Mouse (Mus musculus): ENCODE data around the gene Cdh12.
A peak's percentile ranks its signal among the peaks of the same experiment; 100 is the strongest.
"Not testable (repeated sequence)": the region's sequence is repeated elsewhere in the genome, so short reads cannot be mapped to it uniquely, and the experiment has no call there.

Cdh12 gene

DNA sequence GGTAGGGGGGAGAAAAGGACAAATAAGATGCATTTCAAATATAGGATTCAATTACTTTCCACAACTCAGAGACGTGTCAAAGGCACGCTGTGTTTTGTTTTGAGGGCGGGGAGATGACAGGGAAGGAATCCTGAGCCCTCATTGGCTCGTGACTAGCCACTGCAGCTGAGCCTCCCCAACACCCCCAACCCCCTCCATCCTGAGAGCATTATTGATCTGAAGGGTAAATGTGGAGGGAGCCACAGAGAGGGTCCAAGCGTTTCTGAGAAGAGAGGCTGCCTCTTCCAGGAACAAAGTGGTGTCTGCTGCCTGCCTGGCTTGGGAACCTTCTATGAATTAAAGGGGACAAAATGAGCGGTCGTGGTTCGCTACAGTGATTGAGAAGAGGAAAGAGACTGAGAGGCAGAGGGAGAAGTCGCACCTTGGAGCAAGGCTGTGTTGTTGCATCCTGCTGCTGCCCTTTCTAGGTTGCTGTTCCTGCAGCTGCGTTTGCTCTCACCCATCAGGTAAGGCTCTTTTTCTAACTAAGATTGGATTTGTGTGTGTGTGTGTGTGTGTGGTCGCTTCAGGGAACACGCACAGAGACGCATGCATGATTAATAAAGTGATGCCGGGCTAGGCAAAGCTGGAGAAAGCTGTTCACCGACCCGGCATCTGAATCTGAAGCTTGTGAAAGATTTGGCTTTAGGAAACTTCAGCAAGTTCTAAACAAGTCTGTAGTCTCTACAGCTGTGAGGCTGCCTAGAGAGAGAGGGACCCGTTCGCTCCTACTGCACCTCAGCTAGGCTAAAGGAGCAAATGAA is at the start of gene Cdh12:
Gene Cdh12 (plus strand): TSS at position 405 of the 803 bp plus-strand sequence.
- peak in 1 of 2 experiments; percentile 12 for DNase-seq (ENCODE audit: low spot score in 2 of 2)

DNA sequence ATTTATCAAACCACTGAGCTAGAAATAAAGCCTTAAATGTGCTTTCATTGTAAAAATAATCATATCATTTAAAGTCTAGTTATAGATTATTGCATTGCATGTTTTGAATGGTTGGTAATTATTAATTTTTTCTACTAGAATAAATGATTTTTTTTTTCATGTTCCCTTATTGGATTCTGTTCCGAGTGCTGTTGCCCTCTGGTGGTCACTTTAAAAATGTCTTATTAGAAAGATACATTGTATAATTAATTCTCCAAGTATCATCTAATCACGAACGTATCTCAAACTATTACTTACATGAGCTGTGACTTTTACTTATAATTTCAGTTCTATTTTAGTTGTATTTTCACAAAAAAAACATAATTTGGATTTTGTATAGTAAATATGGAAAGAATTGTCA is 45.5 kb upstream of the Cdh12 start:
- DNase-seq (ENCODE audit: low spot score in 2 of 2) = no peak

DNA sequence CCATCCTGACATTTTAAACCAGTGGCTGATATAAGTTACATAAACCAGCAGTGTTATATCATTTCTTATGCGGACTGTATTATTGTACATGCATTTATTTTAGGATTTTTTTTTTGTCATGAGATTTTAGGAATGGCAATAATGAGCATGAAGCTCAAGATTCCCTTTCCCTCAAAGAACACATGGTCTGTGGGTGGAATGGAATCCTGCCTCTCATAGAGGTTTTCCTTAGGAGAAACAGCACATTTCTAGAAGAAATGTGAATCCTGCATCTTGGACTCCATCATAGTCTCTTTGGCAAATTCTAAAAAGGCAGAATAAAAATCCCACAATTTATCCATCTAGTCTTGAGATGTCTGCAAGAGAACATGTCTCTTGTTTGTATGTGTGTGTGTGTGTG is 35.7 kb upstream of the Cdh12 start:
- no peak for DNase-seq (ENCODE audit: low spot score in 2 of 2)

DNA sequence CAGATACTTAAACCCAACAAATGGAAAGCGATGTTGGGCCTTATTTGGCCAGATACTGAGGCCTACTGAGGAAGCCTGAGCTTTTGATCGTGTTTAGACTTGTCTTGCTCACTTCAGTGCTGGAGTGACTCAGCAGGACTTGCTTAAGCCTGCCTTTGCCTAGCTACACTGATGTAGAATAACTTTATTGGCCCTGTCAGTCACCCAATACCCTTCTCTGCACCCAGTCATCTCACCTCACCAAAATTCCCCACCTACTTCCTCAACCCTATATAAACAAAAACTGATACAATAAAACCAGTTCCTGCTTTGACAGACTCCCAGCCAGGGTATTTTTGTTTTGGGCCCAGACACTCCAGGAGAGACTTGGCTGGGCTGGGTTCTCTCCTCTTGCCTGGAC is 12.7 kb upstream of the Cdh12 start:
- DNase-seq (ENCODE audit: low spot score in 2 of 2) = no peak

DNA sequence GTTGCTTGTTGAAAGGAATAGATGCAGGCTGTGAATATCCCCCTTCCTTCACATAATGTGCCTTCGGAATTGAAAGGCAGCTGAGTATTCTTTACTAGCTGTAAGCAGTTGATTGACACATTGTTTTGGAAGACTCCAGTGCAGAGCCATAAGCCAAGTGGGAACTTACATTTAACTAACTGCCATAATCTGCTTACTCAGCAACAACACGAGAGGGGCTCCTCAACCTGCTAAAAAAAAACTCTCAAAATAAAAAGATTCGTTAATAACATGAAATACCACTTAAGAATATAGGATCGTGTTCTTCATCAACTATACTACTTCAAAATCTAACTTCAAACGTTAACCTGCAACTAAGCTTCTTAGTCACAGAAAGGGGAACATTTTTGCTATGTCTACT is 1.5 kb downstream of the Cdh12 start:
- no peak for DNase-seq (ENCODE audit: low spot score in 2 of 2)

DNA sequence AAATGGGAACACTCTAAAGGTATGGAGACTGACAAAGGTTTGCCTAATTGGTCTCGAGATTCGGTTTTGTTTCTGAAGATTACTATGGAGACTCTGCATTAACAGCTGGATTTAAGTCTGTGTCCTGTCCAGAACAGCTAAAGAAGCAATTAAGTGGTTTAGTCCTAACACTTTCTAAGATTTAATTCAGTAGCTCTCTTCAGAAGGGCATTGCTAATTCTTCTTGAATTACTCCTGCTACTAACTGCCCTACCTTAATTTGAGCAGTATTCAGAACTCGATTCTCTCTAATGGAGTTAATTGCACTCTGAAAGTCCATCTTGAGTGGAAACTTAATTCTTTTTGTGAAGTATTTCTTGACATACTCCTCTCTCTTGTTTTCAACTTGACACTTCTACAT is 9.4 kb downstream of the Cdh12 start:
- no peak for DNase-seq (ENCODE audit: low spot score in 2 of 2)

DNA sequence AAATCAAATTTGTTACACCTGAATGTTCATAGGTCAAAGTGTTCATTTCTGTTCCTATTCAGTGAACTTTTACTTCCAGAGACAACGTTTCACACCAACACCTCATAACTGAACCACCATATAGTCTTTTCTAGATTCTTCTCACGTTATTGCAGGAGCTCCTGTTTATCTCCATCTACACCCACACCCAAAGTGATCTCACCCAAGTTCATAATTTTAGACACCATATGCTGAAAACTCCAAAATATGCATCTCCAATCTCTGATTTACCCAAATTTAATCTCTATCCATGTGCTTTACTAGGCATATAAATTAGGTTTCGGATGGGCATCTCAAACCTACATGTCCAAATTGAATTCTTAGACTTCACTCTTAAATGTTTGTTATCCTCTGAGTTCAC is 13.4 kb downstream of the Cdh12 start:
- DNase-seq (ENCODE audit: low spot score in 2 of 2) = no peak

DNA sequence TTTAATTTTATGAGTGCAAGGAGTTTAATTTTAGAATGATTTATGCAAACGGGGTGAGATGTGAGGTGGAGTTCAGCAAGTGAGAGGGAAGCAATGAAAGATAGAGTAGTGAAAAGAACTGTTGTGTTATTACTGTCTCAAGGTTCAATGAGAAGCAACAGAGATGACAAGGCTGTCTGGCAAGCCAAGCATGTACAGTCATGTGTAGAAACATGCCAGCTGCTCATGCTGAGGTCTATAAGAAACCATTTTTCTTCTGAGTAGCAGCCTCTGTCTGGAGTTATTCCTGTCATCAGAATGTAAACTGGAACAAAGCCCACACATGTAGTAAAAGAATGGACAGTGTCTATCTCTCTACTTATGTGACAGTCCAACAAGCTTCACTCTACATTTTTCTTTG is 14.5 kb downstream of the Cdh12 start:
- no peak for DNase-seq (ENCODE audit: low spot score in 2 of 2)

DNA sequence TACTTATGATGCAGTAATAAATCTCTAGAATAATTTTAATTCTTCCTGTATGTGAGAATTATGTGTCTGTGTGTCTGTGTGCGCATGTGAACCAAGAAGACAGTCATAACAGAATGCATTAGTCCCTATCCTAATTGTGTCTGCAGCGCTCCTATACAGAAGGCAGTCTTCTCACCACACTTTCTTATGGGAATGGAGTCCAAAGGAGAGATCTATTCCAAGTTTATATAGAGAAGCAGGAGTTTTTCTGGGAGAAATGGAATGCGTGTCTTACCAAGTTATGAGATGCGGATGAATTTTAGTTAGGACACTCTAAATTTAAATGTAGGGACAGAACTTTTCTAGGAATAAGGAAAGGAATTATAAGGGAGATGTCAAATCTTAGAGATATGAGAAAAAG is 101.9 kb downstream of the Cdh12 start:
- no peak for DNase-seq (ENCODE audit: low spot score in 2 of 2)

DNA sequence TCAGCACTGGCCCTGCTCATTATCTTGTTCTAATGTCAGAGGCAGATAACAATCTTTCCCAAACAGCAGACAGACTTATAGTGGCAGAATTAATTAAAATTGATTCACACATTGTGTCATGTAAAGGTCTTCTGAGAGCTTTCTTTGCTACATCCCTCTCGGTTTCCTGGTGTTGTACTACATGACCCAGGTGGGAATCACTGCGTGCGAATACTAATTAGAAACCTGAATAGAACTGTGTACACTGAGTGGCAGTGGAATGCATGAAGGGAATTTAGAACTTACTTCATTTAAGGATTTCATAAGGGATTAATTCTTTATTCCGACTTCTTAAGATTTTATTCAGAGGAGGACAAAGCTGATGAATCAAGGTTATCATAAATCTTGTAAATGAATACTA is 121.9 kb downstream of the Cdh12 start:
- no peak for DNase-seq (ENCODE audit: low spot score in 2 of 2)

DNA sequence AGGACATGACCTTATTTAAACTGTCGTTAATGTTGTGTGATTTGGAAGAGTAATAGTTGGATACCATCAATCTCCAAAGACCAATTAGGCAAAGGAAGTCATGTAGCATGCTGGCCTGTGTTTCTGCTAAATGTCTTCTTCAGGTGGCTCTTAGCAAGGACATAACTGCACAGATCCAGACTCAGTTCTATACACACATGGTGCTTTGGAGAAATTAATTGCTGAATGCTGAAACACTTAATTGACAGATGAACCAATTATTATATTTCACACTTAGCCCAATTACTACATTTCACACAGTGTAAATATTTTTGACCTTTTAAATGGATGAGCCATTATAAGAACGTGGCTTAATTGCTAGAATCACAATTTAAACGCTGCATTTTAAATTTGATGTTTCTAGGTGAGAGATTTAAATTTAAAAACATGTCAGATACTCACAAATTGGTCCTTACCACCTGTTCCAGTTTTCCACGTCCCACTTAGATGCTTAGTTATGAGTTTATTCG is 133.6 kb downstream of the Cdh12 start:
- no peak for DNase-seq (ENCODE audit: low spot score in 2 of 2)

DNA sequence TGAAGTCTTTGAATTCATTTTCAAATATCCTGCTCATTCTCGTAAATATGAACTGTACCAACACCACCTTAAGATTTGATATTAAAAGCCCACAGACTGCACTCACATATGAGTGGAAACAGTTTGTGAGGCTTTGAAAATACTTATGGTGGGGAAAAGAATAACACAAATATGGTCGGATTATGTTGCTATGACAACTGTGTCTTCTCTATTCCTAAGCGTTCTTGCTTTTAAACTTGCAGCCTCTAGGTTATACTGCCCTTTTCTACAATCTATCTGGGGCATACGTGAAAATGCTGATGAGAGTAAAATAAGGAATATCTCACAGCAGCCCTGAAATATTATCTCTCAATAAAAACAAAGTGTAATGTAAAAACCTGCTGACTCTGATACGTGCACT is 142.5 kb downstream of the Cdh12 start:
- no peak for DNase-seq (ENCODE audit: low spot score in 2 of 2)

DNA sequence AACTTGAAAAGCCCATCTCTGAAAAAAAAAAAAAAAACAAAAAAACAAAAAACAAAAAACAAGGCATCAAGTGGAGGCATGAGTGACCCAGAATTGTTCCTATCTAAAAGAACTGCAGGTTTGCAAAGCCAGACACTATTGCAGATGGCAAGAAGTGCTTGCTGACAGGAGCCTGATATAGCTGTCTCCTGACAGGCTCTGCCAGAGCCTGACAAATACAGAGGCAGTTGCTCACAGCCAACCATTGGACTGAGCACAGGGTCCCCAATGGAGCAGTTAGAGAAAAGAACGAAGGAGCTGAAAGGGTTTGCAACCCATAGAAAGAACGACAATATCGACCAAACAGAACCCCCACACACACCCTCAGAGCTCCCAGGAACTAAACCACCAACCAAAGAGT is 156.7 kb downstream of the Cdh12 start:
- not testable (repeated sequence) for DNase-seq (ENCODE audit: low spot score in 2 of 2)

DNA sequence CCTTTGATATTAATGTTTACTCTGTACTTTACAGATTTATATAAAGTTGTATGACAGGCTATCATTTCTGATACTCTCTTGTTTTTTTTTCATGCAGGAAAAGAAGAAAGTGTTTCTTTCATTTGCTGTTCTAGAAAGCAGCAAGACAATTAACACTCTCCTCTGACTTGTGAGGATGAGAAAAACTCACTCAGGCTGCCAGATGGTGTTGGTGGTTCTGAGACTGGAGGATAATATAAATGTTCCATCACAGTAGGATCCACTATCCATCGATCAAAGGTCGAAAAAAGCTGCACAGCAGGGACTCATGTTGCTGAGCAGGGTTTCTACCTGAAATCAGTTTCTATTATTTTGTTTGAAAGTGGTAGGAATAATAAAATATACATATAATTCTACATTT is 185.5 kb downstream of the Cdh12 start:
- no peak for DNase-seq (ENCODE audit: low spot score in 2 of 2)

DNA sequence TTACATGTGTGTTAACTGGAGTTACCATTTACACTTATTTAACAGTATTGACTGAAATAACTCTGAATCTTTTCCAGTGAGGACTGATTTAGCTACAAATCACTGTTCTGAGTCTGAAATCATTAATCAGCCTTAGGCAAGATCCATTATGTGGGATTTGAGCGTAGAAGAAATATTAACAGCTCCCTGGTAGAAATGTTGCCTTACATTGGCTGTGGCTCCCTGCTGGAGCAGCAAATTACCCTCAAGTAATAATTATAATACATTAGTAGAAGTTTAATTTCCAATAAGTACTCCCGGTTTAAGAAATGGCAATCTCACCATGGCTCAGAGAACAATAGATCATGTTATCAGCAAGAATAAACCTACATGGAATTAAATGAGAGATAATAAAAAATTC is 190.1 kb downstream of the Cdh12 start:
- no peak for DNase-seq (ENCODE audit: low spot score in 2 of 2)

DNA sequence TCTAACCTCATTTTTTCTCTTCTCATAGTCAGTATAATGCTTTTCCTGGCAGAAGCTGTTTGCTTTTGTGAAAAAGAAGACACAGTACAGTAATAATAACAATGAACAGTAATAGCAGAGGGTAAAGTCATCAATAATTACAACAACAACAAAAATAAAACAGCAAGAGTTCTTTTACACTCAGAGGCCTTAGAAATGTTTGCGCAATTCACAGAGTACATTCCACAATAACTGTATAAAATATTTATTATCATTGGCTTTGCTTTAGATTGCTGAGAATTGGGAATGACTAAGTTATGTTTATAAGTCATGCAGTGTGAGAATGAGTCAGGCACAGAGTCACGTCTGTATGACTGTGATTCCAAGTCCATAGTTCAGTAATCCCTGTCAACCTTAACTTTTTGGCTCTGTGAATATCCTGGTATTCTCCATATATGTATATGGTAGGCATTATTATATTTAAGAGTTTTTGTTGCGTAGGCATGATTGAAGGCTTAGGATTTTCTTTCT is 193.9 kb downstream of the Cdh12 start:
- no peak for DNase-seq (ENCODE audit: low spot score in 2 of 2)

DNA sequence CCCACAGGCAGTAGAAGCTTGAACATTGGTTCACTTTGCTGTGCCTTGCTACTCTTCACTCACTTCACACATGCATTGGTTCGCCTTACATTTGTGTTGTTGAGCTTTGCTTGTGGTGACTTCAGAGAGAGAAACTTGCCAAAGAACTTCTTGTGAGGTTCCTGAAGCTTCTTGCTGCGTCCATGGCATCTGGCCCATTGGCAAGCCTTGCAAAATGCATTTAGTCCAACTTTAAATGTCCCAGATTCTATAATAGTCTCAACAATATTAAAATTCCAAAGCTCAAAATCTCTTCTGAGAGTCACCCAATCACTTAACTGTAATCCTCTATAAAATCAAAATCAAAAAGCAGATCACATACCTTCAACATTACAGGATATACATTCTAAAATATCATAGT is 211.2 kb downstream of the Cdh12 start:
- DNase-seq (ENCODE audit: low spot score in 2 of 2) = no peak

DNA sequence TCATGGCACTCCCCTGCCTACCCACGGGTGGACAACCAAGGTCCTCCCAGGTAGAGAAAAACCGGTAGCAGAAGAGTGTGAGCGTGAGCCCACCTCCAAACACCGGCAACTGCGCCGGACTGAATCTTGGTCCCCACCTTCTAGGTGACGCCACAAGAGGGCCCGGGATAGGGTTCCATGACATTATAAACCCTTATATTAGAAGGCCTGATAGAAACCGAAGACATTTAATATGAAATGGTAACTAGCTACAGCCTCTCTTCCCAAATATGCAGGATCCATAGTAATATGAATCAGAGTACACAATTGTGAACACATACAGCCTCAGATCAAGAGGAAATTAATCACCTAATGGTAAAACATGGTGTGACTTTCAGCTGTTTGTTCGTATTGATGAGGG is 217.6 kb downstream of the Cdh12 start, which contains the start of gene Acot10:
Gene Acot10 (minus strand): TSS at position 101 of the 400 bp plus-strand sequence.
- no peak for DNase-seq (ENCODE audit: low spot score in 2 of 2)

DNA sequence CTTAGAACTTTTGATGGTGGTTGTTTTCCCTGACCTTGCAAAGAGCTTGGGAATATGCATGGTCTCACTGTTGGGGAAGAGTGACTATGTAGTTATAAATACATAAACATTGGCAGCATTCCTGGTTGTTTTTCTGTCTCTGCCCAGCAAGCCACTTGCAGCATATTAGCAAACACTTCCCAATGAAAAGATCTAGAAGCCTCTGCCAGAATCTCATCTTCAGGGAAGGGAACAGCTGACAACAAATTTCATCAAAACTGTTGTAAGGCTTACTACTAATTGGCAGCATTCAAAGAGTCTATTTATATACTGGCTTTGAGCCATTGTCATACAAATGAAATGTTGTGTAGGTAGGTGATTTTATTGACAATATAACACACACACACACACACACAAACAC is 218.3 kb downstream of the Cdh12 start:
- DNase-seq (ENCODE audit: low spot score in 2 of 2) = no peak

DNA sequence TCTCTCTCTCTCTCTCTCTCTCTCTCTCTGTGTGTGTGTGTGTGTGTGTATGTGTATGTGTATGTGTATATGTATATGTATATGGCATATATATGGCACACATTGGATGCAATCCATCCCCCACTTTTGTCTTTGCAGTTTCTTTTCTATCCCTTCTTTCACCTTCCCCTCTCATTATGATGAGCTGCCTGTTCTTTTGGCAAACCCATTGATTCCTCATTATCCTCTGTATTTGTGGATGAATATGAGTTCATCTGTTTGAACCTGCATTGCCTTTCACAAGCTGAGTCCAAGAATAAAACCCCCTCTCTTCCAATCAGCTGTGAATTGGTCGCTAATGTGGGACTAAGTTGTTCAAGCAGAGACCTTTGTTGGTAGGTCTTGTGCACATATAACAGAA is 218.9 kb downstream of the Cdh12 start:
- no peak for DNase-seq (ENCODE audit: low spot score in 2 of 2)

DNA sequence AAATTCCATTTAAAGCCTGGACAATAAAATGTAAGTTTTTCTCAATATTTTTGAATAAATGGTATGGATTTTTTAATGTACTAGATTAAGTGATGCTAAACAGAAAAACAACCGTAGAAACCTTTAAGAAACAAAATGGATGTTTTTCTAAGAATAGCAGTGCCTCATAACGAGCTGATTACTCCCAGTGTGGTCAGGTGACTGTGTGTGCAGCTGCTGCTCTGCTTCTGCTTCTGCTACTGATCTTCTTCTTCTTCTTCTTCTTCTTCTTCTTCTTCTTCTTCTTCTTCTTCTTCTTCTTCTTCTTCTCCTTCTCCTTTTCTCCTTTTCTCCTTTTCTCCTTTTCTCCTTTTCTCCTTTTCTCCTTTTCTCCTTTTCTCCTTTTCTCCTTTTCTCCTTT is 220.4 kb downstream of the Cdh12 start:
- DNase-seq (ENCODE audit: low spot score in 2 of 2) = not testable (repeated sequence)

DNA sequence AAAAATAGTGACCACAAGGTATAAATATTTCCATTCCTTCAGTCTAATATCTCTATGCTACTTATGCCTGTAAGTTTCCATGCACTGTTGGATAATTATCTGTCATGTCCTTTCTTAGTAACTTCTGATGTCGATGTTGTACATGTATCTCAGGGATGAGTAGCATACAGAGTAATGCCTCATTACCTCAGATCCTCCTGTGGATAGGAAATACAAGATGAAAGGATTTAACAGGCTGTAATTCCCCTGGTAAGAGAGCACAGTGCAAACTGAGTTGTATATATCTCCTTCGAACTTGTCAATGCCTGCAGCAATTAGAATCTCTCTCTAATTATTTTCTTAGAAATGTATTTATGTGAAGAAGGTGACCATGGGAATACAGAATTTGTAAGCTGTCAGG is 233.7 kb downstream of the Cdh12 start:
- DNase-seq (ENCODE audit: low spot score in 2 of 2) = no peak

DNA sequence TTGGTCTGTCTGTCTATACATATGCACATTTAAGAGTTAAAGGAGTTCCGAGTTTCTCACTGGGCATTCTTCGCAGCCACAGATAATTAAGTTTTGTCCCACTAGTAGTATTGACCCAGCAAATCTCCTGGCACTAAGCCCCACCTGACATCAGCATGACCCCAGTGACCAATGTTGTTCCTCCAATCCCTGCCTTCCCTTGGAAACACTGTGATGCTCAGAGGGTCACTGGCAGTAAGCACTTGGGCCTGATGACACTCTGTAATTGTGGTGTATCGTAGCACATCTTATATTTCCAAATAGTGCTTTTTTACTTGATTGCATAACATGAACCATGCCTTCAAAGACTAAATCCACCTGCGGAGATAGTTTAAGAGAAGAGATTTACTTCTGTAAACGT is 235.1 kb downstream of the Cdh12 start:
- DNase-seq (ENCODE audit: low spot score in 2 of 2) = no peak

DNA sequence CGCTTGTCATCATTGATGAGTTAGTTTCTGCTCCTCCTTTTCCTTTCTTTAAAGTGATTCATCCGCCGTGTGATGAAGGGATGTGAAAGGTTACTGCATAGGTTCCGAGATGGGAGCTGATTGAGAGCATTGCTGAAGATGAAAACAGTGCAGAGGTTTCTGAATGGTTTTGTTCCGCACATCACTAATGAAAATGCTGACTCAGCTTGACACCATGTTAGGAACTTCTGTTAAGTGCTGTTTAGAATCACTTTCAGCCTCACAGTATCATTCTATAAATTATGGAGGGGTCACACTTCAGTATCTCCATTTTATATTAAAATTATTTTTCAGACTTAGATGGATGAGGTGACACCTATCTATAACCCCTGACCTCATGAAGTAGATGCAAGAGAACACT is 247.2 kb downstream of the Cdh12 start:
- DNase-seq (ENCODE audit: low spot score in 2 of 2) = no peak
